Mouse (Mus musculus) ES-E14 (cell line): ENCODE results near the gene P3h4.

Experiments
- CHD2 ChIP-seq: IDR thresholded peaks from 2 replicates; pipeline ENCODE4 v1.6.1; 2014; ENCODE audit warnings: mild to moderate bottlenecking, low read depth, low read length, inconsistent platforms
- HCFC1 ChIP-seq: IDR thresholded peaks from 2 replicates; pipeline ENCODE4 v1.6.1; 2012; ENCODE audit warnings: low read length, inconsistent platforms, borderline replicate concordance; ENCODE audit not compliant: insufficient read depth
- MAFK ChIP-seq: IDR thresholded peaks from 2 replicates; pipeline ENCODE4 v1.6.1; 2014; ENCODE audit warnings: mild to moderate bottlenecking, low read depth, low read length, inconsistent platforms; ENCODE audit not compliant: insufficient read depth
- ZC3H11A ChIP-seq: IDR thresholded peaks from 2 replicates; pipeline ENCODE4 v1.6.1; 2012; ENCODE audit warnings: low read depth, mild to moderate bottlenecking, inconsistent platforms, low read length, borderline replicate concordance
- ZNF384 ChIP-seq: IDR thresholded peaks from 2 replicates; pipeline ENCODE4 v1.6.1; 2012; ENCODE audit warnings: low read depth, low read length, inconsistent platforms

- TF ChIP-seq MAFK (no peak), ZNF384 (no peak), CHD2 (no peak), ZC3H11A (no peak), HCFC1 (no peak)
These were observed 16.1 kb downstream of the P3h4 start for GRCm38 (mm10) chr11:100398517-100398916.
